Mouse (Mus musculus) G1E-ER4 (cell line): ENCODE results near the gene Gm48552. TPM values are rescaled to one million over a fixed set of nuclear protein-coding genes. Genes with fewer than 3 reads are reported as not detected.

Experiments
- GATA1 ChIP-seq: IDR thresholded peaks from one replicate; pipeline ENCODE4 v1.8.0; 2012; ENCODE audit warnings: low read length, inconsistent platforms
- polyA plus RNA-seq: library from polyadenylated mRNA; stranded (reverse); fragments of >175 nt; gene quantifications from 2 replicates; pipeline ENCODE4 v1.2.3, GENCODE M21; 2012

Gene Gm48552
- polyA plus RNA-seq, 1 experiment, result 10.7 TPM

- TF ChIP-seq GATA1, result no peak
These were observed 18.0 kb downstream of the Gm48552 start for GRCm38 (mm10) chr10:81406504-81407440.

GRCm38 (mm10) chr10:81407539-81408423, 19.0 kb downstream of the Gm48552 start:
- TF ChIP-seq GATA1, result no peak

GRCm38 (mm10) chr10:81408424-81408729, 19.6 kb downstream of the Gm48552 start:
- TF ChIP-seq GATA1, result no peak

GRCm38 (mm10) chr10:81408871-81409291, 20.1 kb downstream of the Gm48552 start:
- TF ChIP-seq GATA1, result no peak

DNA sequence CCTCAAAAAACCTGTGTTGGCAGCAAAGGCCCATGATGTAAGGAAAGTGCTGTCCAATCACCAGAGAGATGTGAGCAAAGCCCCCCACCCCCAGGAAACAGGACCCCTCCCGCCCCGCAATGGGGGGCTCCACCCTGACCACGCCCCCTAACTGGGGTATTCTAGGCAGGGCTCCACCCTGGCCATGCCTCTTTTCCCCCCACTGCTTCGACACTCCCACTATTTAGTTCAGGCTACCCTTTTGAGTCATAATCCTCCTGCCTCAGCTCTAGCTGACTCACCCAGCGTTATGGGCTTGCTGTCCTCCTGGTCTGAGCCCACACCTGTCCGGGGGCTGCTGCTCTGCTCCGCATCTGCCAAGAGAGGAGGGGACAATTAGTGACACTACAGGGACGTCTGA, 20.5 kb downstream of the Gm48552 start:
- TF ChIP-seq GATA1, result no peak

DNA sequence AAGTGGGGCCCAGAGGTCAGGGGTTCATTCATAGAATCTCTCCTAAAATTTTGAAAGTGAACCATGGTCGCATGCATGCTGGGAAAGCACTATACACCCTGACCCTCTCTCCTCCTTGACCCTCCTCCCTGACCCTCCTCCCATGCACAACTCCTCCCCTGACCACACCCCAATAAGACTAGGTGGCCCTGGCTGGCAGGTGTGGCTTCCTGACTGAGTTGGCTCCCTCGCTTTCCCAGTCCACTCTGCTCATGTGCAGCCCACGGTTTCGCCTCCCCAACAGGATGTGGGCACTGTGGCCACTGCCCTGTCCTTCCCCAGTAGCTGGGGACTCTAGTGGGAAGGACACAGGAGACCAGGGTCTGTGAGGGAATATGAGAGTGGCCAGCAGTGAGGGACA, 21.5 kb downstream of the Gm48552 start:
- no peak for TF ChIP-seq GATA1

DNA sequence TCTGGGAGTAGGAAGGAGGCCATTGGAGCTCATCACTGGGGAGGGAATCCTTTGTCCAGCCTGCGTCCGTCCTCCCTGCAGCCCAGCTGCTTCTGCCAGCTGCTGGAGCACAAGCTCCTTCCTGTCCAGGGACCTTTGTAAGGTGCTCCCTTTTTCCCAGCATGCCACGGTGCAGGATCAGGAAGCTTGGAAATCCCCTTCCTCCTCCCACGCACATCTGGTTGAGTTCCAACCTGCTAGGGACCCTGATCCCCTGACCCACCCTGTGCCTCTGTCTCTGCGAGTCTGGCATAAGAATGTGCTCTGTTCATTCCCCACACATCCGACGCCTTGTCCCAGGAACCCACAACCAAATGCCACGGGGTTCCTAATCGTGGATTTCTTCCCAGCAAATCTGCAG, 22.2 kb downstream of the Gm48552 start:
- TF ChIP-seq GATA1, result no peak

- TF ChIP-seq GATA1, result no peak
These were observed 22.9 kb downstream of the Gm48552 start for GRCm38 (mm10) chr10:81411471-81412400.

GRCm38 (mm10) chr10:81412586-81413309, 23.9 kb downstream of the Gm48552 start:
- no peak for TF ChIP-seq GATA1

DNA sequence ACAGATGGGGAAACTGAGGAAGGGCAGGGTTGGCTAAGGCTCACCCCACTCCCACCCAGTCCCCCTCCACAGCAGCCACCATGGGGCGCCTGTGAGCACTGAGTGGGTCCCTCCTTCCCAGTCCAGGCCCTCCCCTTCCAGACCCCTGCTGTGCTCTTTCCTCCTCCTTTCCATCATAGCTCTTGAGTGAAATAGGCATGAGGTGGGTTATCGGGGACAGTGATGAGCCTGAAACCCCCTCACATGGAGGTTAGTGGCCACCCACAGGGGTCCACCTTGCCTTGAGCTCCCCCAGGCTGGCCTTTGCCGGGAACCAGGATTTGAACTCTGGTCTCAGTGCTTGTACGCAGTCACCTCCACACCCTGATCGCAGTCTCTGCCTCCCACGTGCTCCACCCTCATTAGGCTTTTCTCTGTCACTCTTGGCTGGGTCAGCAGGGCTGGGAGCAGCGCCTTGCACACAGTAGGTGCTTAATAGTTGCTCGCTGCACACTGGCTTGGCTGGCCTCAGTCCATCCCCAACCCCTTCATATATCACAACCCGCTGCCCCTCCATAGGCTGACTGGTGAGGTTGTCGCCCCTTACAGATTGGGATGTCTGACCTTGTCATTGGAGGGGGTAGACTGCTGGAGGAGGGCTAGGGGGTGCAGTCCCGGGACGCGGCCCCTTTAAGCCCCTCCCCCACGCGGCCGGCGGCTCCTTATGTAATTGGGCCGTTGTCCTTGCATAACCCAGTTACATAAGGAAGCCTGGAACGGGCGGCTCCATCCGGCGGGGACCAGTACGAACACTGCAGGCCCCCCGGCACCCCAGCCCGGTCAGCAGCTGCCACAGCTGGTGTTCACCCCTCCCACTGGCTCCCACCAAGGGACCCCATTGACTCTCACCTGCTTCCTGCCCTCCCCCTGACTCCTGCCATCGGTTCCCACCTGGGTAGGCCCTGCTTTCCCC, 24.8 kb downstream of the Gm48552 start:
- no peak for TF ChIP-seq GATA1

DNA sequence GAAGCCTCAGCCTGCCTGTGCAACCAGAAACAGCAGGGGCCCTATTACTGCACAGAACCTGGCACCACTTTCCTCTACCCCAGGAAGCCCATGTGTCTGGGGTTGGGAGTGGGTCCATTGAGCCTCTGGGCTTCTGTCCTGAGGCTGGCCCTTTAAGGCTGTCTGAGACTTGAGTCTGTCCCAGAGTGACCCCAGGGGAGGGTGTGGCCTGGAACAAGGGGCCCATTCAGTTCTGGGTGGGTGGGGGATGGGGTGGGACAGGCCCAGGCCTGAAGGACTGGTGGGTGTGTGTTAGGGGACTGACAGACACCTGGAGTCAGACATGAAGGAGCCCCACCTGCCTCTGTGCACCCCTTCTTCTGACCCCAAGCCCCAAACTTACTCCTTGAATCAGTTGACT, 25.9 kb downstream of the Gm48552 start:
- TF ChIP-seq GATA1, result no peak

- TF ChIP-seq GATA1, result no peak
These were observed 26.3 kb downstream of the Gm48552 start for GRCm38 (mm10) chr10:81415146-81415545.

- TF ChIP-seq GATA1, result no peak
These were observed 26.9 kb downstream of the Gm48552 start for GRCm38 (mm10) chr10:81415549-81416310.
